Mouse (Mus musculus) megakaryocyte, embryonic 14.5 days (primary cell): ENCODE results near the gene Krtap13-1. TPM values are rescaled to one million over a fixed set of nuclear protein-coding genes. Genes with fewer than 3 reads are reported as not detected.
"Not testable (repeated sequence)": the region's sequence is repeated elsewhere in the genome, so short reads cannot be mapped to it uniquely, and the experiment has no call there.

Source experiments
- H3K27me3 ChIP-seq: replicated peaks from 2 replicates; pipeline ENCODE3; 2012; ENCODE audit warnings: inconsistent platforms
- H3K36me3 ChIP-seq: replicated peaks from 2 replicates; pipeline ENCODE3; 2012; ENCODE audit warnings: low read length, inconsistent platforms, mixed read lengths
- H3K4me1 ChIP-seq: 2 replicates; pipeline ENCODE4 v1.6.1; 2012; ENCODE audit warnings: inconsistent platforms
- H3K4me3 ChIP-seq: replicated peaks from 2 replicates; pipeline ENCODE3; 2012; ENCODE audit warnings: moderate library complexity, mild to moderate bottlenecking, inconsistent platforms
- H3K9me3 ChIP-seq: 2 replicates; pipeline ENCODE4 v1.6.1; 2012; ENCODE audit warnings: inconsistent platforms
- FLI1 ChIP-seq: IDR thresholded peaks from 2 replicates; pipeline ENCODE4 v1.6.1; 2012; ENCODE audit warnings: low read length, inconsistent platforms, mixed read lengths
- GATA1 ChIP-seq: IDR thresholded peaks from 3 replicates; pipeline ENCODE4 v1.6.1; 2012; ENCODE audit warnings: mixed read lengths, low read length, inconsistent platforms, borderline replicate concordance
- polyA plus RNA-seq: library from polyadenylated mRNA; stranded (reverse); fragments of >175 nt; gene quantifications from 2 replicates; pipeline ENCODE4 v1.2.3, GENCODE M21; 2012; ENCODE audit warnings: low replicate concordance; ENCODE audit not compliant: insufficient read depth

The Krtap13-1 gene
- polyA plus RNA-seq, 1 experiment = not detected

- H3K4me3 ChIP-seq = no peak overlapping the region
- no peaks in the 10 kb centered on the region for H3K4me1 ChIP-seq
- H3K9me3 ChIP-seq = no peaks in the 10 kb centered on the region
- TF ChIP-seq GATA1 = no peak
- TF ChIP-seq FLI1 = no peak
- no peaks in the 10 kb centered on the region for H3K36me3 ChIP-seq
- H3K27me3 ChIP-seq = no peaks in the 10 kb centered on the region
These were observed 6.7 kb downstream of the Krtap13-1 start for GRCm38 (mm10) chr16:88735391-88735790.

- no peak overlapping the region for H3K4me3 ChIP-seq
- no peaks in the 10 kb centered on the region for H3K36me3 ChIP-seq
- no peaks in the 10 kb centered on the region for H3K4me1 ChIP-seq
- no peaks in the 10 kb centered on the region for H3K27me3 ChIP-seq
- no peaks in the 10 kb centered on the region for H3K9me3 ChIP-seq
- no peak for TF ChIP-seq FLI1
- TF ChIP-seq GATA1 = no peak
These were observed 16.2 kb downstream of the Krtap13-1 start for GRCm38 (mm10) chr16:88744750-88745340.

DNA sequence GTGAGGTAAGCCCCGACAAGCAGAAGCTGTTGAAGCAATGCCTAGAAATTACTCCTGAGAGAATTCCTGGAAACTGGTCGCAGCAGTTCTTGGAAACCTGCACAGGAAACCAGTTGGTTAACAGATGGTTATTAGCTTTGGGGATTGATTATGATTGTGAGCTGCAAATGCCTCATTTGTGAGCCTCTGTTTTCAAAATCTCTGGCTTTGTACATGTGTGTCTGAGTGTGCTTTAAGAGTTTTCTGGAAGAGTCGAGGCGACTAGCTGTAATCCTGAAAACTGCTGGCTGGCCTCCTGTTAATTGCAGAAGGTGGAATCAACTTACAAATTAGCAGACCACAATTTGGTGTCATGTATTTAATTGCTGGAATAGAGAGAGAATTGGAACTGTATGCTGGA lies 19.3 kb downstream of the Krtap13-1 start:
- H3K4me3 ChIP-seq = no peak overlapping the region
- TF ChIP-seq GATA1 (no peak), FLI1 (no peak)
- no peaks in the 10 kb centered on the region for H3K36me3 ChIP-seq
- no peaks in the 10 kb centered on the region for H3K9me3 ChIP-seq
- no peaks in the 10 kb centered on the region for H3K27me3 ChIP-seq
- no peaks in the 10 kb centered on the region for H3K4me1 ChIP-seq

DNA sequence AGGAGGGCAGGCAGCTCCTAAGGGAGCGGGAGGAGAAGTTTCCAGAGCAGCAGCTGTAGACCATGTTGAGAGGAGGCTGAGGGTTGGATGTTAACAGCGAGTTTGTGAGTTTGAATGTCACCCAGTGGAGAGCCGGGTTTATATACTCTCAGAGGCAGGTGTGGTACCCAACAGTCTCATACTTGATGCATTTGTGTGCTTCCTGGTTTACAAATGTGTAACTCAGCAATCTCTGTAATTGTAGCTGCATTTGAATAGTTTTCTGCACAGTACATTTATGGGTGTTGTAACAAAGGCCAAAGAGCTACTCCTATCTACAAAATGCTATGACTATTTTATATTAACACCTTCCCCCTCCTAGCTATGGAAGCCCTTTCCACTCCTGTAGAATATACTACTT lies 22.9 kb downstream of the Krtap13-1 start, which contains the start of gene Krtap13:
Gene Krtap13, minus strand, starts transcription at position 101 of the 400 bp plus-strand sequence.
- not testable (repeated sequence) for H3K27me3 ChIP-seq, H3K4me1 ChIP-seq, H3K36me3 ChIP-seq, H3K9me3 ChIP-seq, H3K4me3 ChIP-seq

DNA sequence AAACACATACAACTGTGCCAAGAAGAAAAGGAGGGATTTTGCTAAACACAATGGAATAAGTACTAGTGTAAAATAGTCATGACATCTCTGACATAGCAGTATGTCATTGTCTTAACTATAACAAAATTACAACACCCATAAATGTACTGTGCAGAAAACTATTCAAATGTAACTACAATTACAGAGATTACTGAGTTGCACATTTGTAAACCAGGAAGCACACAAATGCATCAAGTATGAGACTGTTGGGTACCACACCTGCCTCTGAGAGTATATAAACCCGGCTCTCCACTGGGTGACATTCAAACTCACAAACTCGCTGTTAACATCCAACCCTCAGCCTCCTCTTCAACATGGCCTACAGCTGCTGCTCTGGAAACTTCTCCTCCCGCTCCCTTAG lies 29.9 kb downstream of the Krtap13-1 start, which contains the start of gene 2310034C09Rik:
Gene 2310034C09Rik, plus strand, starts transcription at position 301 of the 400 bp plus-strand sequence.
- not testable (repeated sequence) for H3K4me3 ChIP-seq, H3K4me1 ChIP-seq, H3K36me3 ChIP-seq, H3K9me3 ChIP-seq, H3K27me3 ChIP-seq

DNA sequence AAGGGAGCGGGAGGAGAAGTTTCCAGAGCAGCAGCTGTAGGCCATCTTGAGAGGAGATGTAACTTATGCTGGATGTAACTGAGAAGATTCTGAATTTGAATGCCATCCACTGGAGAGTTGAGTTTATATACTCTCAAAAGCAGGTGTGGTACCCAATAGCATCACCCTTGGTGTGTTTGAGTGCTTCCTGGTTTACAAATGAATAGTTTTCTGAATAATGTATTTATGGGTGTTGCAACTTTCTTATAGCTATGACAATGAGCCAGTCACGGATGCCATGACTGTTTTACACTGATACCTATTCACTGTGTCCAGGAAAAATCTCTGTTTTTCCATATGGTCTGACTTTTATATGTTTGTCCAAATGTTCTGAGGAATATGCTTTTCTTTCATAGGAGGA lies 45.4 kb downstream of the Krtap13-1 start, which contains the start of gene 2310057N15Rik:
Gene 2310057N15Rik, minus strand, starts transcription at position 101 of the 400 bp plus-strand sequence.
- H3K4me1 ChIP-seq = no peaks in the 10 kb centered on the region
- H3K36me3 ChIP-seq = no peaks in the 10 kb centered on the region
- no peaks in the 10 kb centered on the region for H3K27me3 ChIP-seq
- H3K4me3 ChIP-seq = no peak within 1 kb of the TSS
- TF ChIP-seq FLI1 (no peak), GATA1 (no peak)
- H3K9me3 ChIP-seq = peaks cover 9% of the 10 kb centered on the region

GRCm38 (mm10) chr16:88777596-88777995 lies 48.9 kb downstream of the Krtap13-1 start, which contains the start of gene Gm5965:
Gm5965 (plus strand) TSS chr16:88777896.
- TF ChIP-seq GATA1 = no peak
- no peak for TF ChIP-seq FLI1
- Histone ChIP-seq H3K9me3 (peaks cover 9% of the 10 kb centered on the region), H3K4me3 (no peak within 1 kb of the TSS)

More at GRCm38 (mm10) chr16:88777596-88777995, 48.9 kb downstream of the Krtap13-1 start, which contains the start of gene Gm5965:
- H3K36me3 ChIP-seq = no peaks in the 10 kb centered on the region
- H3K27me3 ChIP-seq = no peaks in the 10 kb centered on the region
- H3K4me1 ChIP-seq = no peaks in the 10 kb centered on the region

Other genes with a start within 250 kb of the Krtap13-1 start
- gene Cldn17, start 221.9 kb upstream of the Krtap13-1 start, polyA plus RNA-seq = not detected in 2 replicates
- gene Cldn8, start 165.7 kb upstream of the Krtap13-1 start, polyA plus RNA-seq = not detected in 2 replicates
- not detected in 2 replicates for gene Krtap24-1, start 116.6 kb upstream of the Krtap13-1 start, polyA plus RNA-seq
- gene 2310079G19Rik, start 101.2 kb upstream of the Krtap13-1 start, polyA plus RNA-seq = not detected in 2 replicates
- not detected in 2 replicates for gene Krtap26-1, start 81.1 kb upstream of the Krtap13-1 start, polyA plus RNA-seq
- not detected in 2 replicates for gene Krtap27-1, start 57.2 kb upstream of the Krtap13-1 start, polyA plus RNA-seq
- gene 2310061N02Rik, start 20.9 kb upstream of the Krtap13-1 start, polyA plus RNA-seq = not detected in 2 replicates
- not detected in 2 replicates for gene Krtap13, start 22.8 kb downstream of the Krtap13-1 start, polyA plus RNA-seq
- not detected in 2 replicates for gene 2310034C09Rik, start 30.0 kb downstream of the Krtap13-1 start, polyA plus RNA-seq
- not detected in 2 replicates for gene 2310057N15Rik, start 45.3 kb downstream of the Krtap13-1 start, polyA plus RNA-seq
- gene Gm5965, start 49.0 kb downstream of the Krtap13-1 start, polyA plus RNA-seq = not detected in 2 replicates
- gene Gm20741, start 83.4 kb downstream of the Krtap13-1 start, polyA plus RNA-seq = not detected in 2 replicates
- not detected in 2 replicates for gene Krtap15, start 91.4 kb downstream of the Krtap13-1 start, polyA plus RNA-seq
- not detected in 2 replicates for gene Krtap14, start 97.3 kb downstream of the Krtap13-1 start, polyA plus RNA-seq
- gene Krtap19-1, start 140.5 kb downstream of the Krtap13-1 start, polyA plus RNA-seq = not detected in 2 replicates
- gene Krtap19-2, start 145.4 kb downstream of the Krtap13-1 start, polyA plus RNA-seq = not detected in 2 replicates
- gene Krtap19-3, start 149.2 kb downstream of the Krtap13-1 start, polyA plus RNA-seq = not detected in 2 replicates
- gene Krtap19-4, start 156.2 kb downstream of the Krtap13-1 start, polyA plus RNA-seq = not detected in 2 replicates
- gene Krtap19-5, start 167.6 kb downstream of the Krtap13-1 start, polyA plus RNA-seq = not detected in 2 replicates
- not detected in 2 replicates for gene Krtap19-9b, start 203.4 kb downstream of the Krtap13-1 start, polyA plus RNA-seq
- not detected in 2 replicates for gene Krtap16-3, start 234.0 kb downstream of the Krtap13-1 start, polyA plus RNA-seq